Mouse (Mus musculus): Measurements from ENCODE around the gene Mlf1.

DNA sequence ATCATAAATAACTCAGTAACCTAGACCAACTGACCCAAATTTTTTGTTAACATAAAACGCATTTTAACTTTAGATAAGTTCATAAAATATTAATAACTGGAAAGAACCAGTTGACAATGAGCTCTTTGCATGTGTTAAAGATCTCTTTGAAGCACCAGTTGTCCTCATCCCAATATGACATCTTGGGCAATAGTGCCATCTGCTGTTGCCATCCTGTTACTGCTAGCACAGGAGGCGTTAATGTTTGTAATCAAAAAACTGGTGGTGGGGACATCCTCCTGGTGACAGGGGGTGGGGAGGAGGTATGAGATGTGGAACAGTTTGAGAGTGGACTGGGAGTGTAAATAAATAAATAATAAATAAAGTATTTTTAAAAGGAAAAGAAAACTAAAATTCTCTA lies 29.3 kb upstream of the Mlf1 start:
- TF ChIP-seq POLR2A (IDR thresholded peaks at IDR 0.05; ENCODE audit: borderline replicate concordance, extremely low read depth, low read depth, low read length) (no peak), CTCF (IDR thresholded peaks at IDR 0.05; ENCODE audit: insufficient read depth, low read length) (peak; percentile 36; the same call in 1 of the 2 replicates)

All from lung, adult 2 months (tissue).